Mouse (Mus musculus) heart, embryonic 11.5 days (tissue): ENCODE results near the gene Commd1. TPM values are rescaled to one million over a fixed set of nuclear protein-coding genes. Genes with fewer than 3 reads are reported as not detected.

ENCODE experiments used
- ATAC-seq: fragments of 200-750 bp; cut with Nextera tagmentation; replicated peaks from 2 replicates; pipeline ENCODE4 v1.8.0; 2017; ENCODE audit warnings: moderate library complexity; ENCODE audit not compliant: insufficient number of reproducible peaks, low FRiP score, low TSS enrichment
- H3K27ac ChIP-seq: fragments of 300-500 bp; sonication (generic); 2 replicates; pipeline ENCODE4 v1.5.1; 2014; ENCODE audit warnings: mild to moderate bottlenecking, low read depth, low read length
- H3K27me3 ChIP-seq: fragments of 300-500 bp; sonication (generic); 2 replicates; pipeline ENCODE4 v1.6.1; 2014; ENCODE audit warnings: mild to moderate bottlenecking, low read length, mixed read lengths; ENCODE audit not compliant: control insufficient read depth, insufficient read depth
- H3K36me3 ChIP-seq: fragments of 300-500 bp; sonication (generic); 2 replicates; pipeline ENCODE4 v1.6.1; 2014; ENCODE audit warnings: mild to moderate bottlenecking, low read length, moderate library complexity, mixed read lengths; ENCODE audit not compliant: control insufficient read depth, insufficient read depth
- H3K4me1 ChIP-seq: fragments of 300-500 bp; sonication (generic); 2 replicates; pipeline ENCODE4 v1.6.1; 2014; ENCODE audit warnings: low read length; ENCODE audit not compliant: control insufficient read depth, insufficient read depth
- H3K4me2 ChIP-seq: fragments of 300-500 bp; sonication (generic); 2 replicates; pipeline ENCODE4 v1.6.1; 2014; ENCODE audit warnings: mild to moderate bottlenecking, moderate library complexity
- H3K4me3 ChIP-seq: fragments of 300-500 bp; sonication (generic); 2 replicates; pipeline ENCODE4 v1.5.1; 2014; ENCODE audit warnings: low read depth, low read length
- H3K9ac ChIP-seq: fragments of 300-500 bp; sonication (generic); 2 replicates; pipeline ENCODE4 v1.6.1; 2014; ENCODE audit warnings: mild to moderate bottlenecking, low read depth, low read length, moderate library complexity
- H3K9me3 ChIP-seq: fragments of 300-500 bp; sonication (generic); replicated peaks from 2 replicates; pipeline ENCODE4 v1.6.1; 2016; ENCODE audit warnings: low read length; ENCODE audit not compliant: control insufficient read depth
- WGBS: fragments of 180-500 bp; shearing (Covaris S2); extraction: QIAGEN DNeasy Blood & Tissue Kit; methylation state at CpG from one replicate; pipeline ENCODE4 v1.1.7; 2014; ENCODE audit not compliant: insufficient replicate concordance; 5-methylcytosine and 5-hydroxymethylcytosine counted together
- polyA plus RNA-seq: library from polyadenylated mRNA; unstranded; fragments of >200 nt; fragmentation: Nextera tagmentation; extraction: Ambion mirVana; gene quantifications from 2 replicates; pipeline ENCODE4 v1.2.1, GENCODE M21; 2014

Commd1 gene
- polyA plus RNA-seq, 1 experiment from 2014 or later, result 355 TPM

- Histone ChIP-seq H3K27ac (no peak overlapping the region), H3K9me3 (no peaks in the 10 kb centered on the region), H3K4me3 (no peak overlapping the region; the same call in 1 of the 2 replicates), H3K36me3 (no peaks in the 10 kb centered on the region), H3K4me2 (peak overlapping the region; percentile 100; the same call in 1 of the 2 replicates), H3K27me3 (peaks cover 12% of the 10 kb centered on the region; the same call in 1 of the 2 replicates), H3K9ac (no peak overlapping the region), H3K4me1 (peaks cover 10% of the 10 kb centered on the region; the same call in 1 of the 2 replicates)
- 77% methylated on average over 5 of the region's 5 CpGs for WGBS
- ATAC-seq, result no peak
Observed at GRCm38 (mm10) chr11:22857106-22857704, 125.0 kb downstream of the Commd1 start.

- Histone ChIP-seq H3K4me1 (peaks cover 10% of the 10 kb centered on the region; the same call in 1 of the 2 replicates), H3K9ac (no peak overlapping the region), H3K9me3 (no peaks in the 10 kb centered on the region), H3K27me3 (peaks cover 12% of the 10 kb centered on the region; the same call in 1 of the 2 replicates), H3K4me3 (no peak overlapping the region), H3K27ac (no peak overlapping the region), H3K4me2 (no peak overlapping the region), H3K36me3 (no peaks in the 10 kb centered on the region)
- WGBS, result 84% methylated on average over 3 of the region's 3 CpGs
- no peak for ATAC-seq
Observed at GRCm38 (mm10) chr11:22856371-22856965, 125.7 kb downstream of the Commd1 start.

GRCm38 (mm10) chr11:22854571-22854970 lies 127.6 kb downstream of the Commd1 start:
- WGBS, result 76% methylated on average over 4 of the region's 4 CpGs
- no peak overlapping the region for H3K4me2 ChIP-seq
- peaks cover 14% of the 10 kb centered on the region; the same call in 1 of the 2 replicates for H3K4me1 ChIP-seq
- H3K9me3 ChIP-seq, result no peaks in the 10 kb centered on the region
- no peak overlapping the region for H3K4me3 ChIP-seq
- peaks cover 12% of the 10 kb centered on the region; the same call in 1 of the 2 replicates for H3K27me3 ChIP-seq
- no peak for ATAC-seq
- no peak overlapping the region for H3K9ac ChIP-seq
- no peaks in the 10 kb centered on the region for H3K36me3 ChIP-seq
- H3K27ac ChIP-seq, result no peak overlapping the region

GRCm38 (mm10) chr11:22853477-22854157 lies 128.6 kb downstream of the Commd1 start:
- 52% methylated on average over 2 of the region's 2 CpGs for WGBS
- ATAC-seq, result no peak
- Histone ChIP-seq H3K4me3 (no peak overlapping the region), H3K27ac (no peak overlapping the region), H3K36me3 (no peaks in the 10 kb centered on the region), H3K4me1 (peaks cover 13% of the 10 kb centered on the region), H3K4me2 (no peak overlapping the region), H3K27me3 (0 out of 2 replicates have a peak, but pooled peaks cover 8% of the 10 kb centered on the region), H3K9ac (no peak overlapping the region), H3K9me3 (no peaks in the 10 kb centered on the region)

- H3K27me3 ChIP-seq, result 0 out of 2 replicates have a peak, but pooled peaks cover 4% of the 10 kb centered on the region
- no peak for ATAC-seq
- no peak overlapping the region for H3K9ac ChIP-seq
- WGBS, result 79% methylated on average over 1 of the region's 1 CpGs
- no peak overlapping the region for H3K4me3 ChIP-seq
- H3K27ac ChIP-seq, result no peak overlapping the region
- no peaks in the 10 kb centered on the region for H3K9me3 ChIP-seq
- no peak overlapping the region for H3K4me2 ChIP-seq
- peaks cover 15% of the 10 kb centered on the region for H3K4me1 ChIP-seq
- H3K36me3 ChIP-seq, result no peaks in the 10 kb centered on the region
Observed at GRCm38 (mm10) chr11:22852510-22852909, 129.7 kb downstream of the Commd1 start.

GRCm38 (mm10) chr11:22851416-22851815 lies 130.8 kb downstream of the Commd1 start:
- no peak for ATAC-seq
- H3K4me1 ChIP-seq, result peaks cover 24% of the 10 kb centered on the region
- WGBS, result 45% methylated on average over 4 of the region's 4 CpGs

GRCm38 (mm10) chr11:22850077-22850476 lies 132.1 kb downstream of the Commd1 start:
- H3K9ac ChIP-seq, result no peak overlapping the region
- H3K4me3 ChIP-seq, result no peak overlapping the region
- no peaks in the 10 kb centered on the region for H3K9me3 ChIP-seq
- H3K27me3 ChIP-seq, result no peaks in the 10 kb centered on the region
- WGBS, result 71% methylated on average over 4 of the region's 4 CpGs
- no peak for ATAC-seq
- no peak overlapping the region for H3K27ac ChIP-seq
- peaks cover 36% of the 10 kb centered on the region for H3K4me1 ChIP-seq
- H3K36me3 ChIP-seq, result no peaks in the 10 kb centered on the region
- no peak overlapping the region for H3K4me2 ChIP-seq

More at GRCm38 (mm10) chr11:22851416-22851815, 130.8 kb downstream of the Commd1 start:
- Histone ChIP-seq H3K27me3 (0 out of 2 replicates have a peak, but pooled peaks cover under 1% of the 10 kb centered on the region), H3K4me3 (no peak overlapping the region), H3K9me3 (no peaks in the 10 kb centered on the region), H3K27ac (no peak overlapping the region), H3K9ac (no peak overlapping the region), H3K36me3 (no peaks in the 10 kb centered on the region), H3K4me2 (no peak overlapping the region)

- H3K4me1 ChIP-seq, result peaks cover 37% of the 10 kb centered on the region
Observed at GRCm38 (mm10) chr11:22848649-22849195, 133.5 kb downstream of the Commd1 start.

More at GRCm38 (mm10) chr11:22848649-22849195, 133.5 kb downstream of the Commd1 start:
- Histone ChIP-seq H3K27me3 (no peaks in the 10 kb centered on the region), H3K9ac (no peak overlapping the region), H3K9me3 (no peaks in the 10 kb centered on the region), H3K4me2 (no peak overlapping the region), H3K36me3 (no peaks in the 10 kb centered on the region), H3K4me3 (no peak overlapping the region), H3K27ac (no peak overlapping the region)
- WGBS, result 73% methylated on average over 5 of the region's 5 CpGs
- ATAC-seq, result no peak
